Mouse (Mus musculus): ENCODE data around the gene Sdc3. TPM values are rescaled to one million over a fixed set of nuclear protein-coding genes. Genes with fewer than 3 reads are reported as not detected.

Gene Sdc3
- polyA plus RNA-seq, 1 experiment from 2014 or later: 10.1 TPM

- WGBS (ENCODE audit: insufficient replicate concordance): 26% methylated on average over 18 of the region's 18 CpGs
- ATAC-seq (ENCODE audit: insufficient read depth): peak; percentile 51
- no peak overlapping the region for H3K4me2 ChIP-seq
- H3K27me3 ChIP-seq: no peaks in the 10 kb centered on the region
- H3K9ac ChIP-seq: no peak overlapping the region
- no peak overlapping the region for H3K4me3 ChIP-seq (replicated peaks)
- H3K27ac ChIP-seq (replicated peaks): no peak overlapping the region
- H3K4me1 ChIP-seq (replicated peaks): no peaks in the 10 kb centered on the region
- no peaks in the 10 kb centered on the region for H3K9me3 ChIP-seq (replicated peaks)
- H3K36me3 ChIP-seq (replicated peaks): no peaks in the 10 kb centered on the region
Observed at GRCm38 (mm10) chr4:130828851-130829673, 36.7 kb downstream of the Sdc3 start.

GRCm38 (mm10) chr4:130834122-130834521 lies 41.8 kb downstream of the Sdc3 start:
- ATAC-seq (ENCODE audit: insufficient read depth): no peak
- Histone ChIP-seq H3K4me2 (no peak overlapping the region), H3K36me3 (replicated peaks) (no peaks in the 10 kb centered on the region), H3K27ac (replicated peaks) (no peak overlapping the region), H3K4me1 (replicated peaks) (no peaks in the 10 kb centered on the region), H3K9me3 (replicated peaks) (no peaks in the 10 kb centered on the region), H3K4me3 (replicated peaks) (no peak overlapping the region), H3K9ac (no peak overlapping the region), H3K27me3 (peaks cover 7% of the 10 kb centered on the region)
- WGBS (ENCODE audit: insufficient replicate concordance): 29% methylated on average over 1 of the region's 1 CpGs

- Histone ChIP-seq H3K4me2 (no peak overlapping the region), H3K27me3 (peaks cover 7% of the 10 kb centered on the region), H3K36me3 (replicated peaks) (no peaks in the 10 kb centered on the region), H3K9ac (no peak overlapping the region), H3K9me3 (replicated peaks) (no peaks in the 10 kb centered on the region), H3K4me1 (replicated peaks) (no peaks in the 10 kb centered on the region), H3K4me3 (replicated peaks) (no peak overlapping the region), H3K27ac (replicated peaks) (no peak overlapping the region)
- WGBS (ENCODE audit: insufficient replicate concordance): 72% methylated on average over 4 of the region's 4 CpGs
- ATAC-seq (ENCODE audit: insufficient read depth): no peak
Observed at GRCm38 (mm10) chr4:130835550-130835949, 43.2 kb downstream of the Sdc3 start.

DNA sequence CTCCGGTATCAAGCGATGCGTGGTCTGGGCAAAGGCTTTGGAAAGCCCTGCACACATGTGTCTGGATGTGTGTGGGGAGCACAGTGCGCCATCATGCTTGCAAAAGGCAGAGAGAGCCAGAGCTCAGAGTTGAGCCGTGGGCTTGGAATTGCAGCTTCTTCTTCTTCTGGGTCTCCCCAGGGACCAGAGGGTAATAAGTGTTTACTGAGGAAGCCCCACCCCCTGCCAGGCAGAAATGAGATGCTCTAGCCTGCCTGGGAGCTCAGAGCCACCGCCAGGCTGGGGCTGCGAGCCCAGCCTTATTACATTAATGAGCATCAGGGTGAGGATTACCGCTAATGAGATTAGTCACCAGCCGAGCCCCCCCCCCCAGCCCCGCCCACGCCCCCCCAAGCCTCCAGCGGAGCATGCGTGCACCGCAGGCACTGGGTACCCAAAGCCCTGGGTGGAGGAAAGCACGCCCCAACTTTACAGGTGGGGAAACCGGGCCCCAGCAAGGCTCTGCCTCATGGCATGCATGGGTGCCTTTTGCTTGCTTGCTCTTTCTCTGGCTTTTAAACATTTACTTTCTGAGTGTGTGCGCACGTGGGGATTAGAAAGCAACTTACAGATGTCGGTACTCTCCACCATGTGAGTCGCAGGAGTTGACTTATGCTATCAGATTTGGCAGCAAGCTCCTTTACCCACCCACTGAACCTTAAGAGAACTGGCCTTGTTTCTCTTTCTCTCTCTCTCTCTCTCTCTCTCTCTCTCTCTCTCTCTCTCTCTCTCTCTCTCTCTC lies 44.1 kb downstream of the Sdc3 start:
- Histone ChIP-seq H3K36me3 (replicated peaks) (no peaks in the 10 kb centered on the region), H3K4me1 (replicated peaks) (no peaks in the 10 kb centered on the region), H3K27me3 (peaks cover 7% of the 10 kb centered on the region), H3K27ac (replicated peaks) (no peak overlapping the region), H3K9ac (no peak overlapping the region), H3K9me3 (replicated peaks) (no peaks in the 10 kb centered on the region), H3K4me2 (no peak overlapping the region), H3K4me3 (replicated peaks) (no peak overlapping the region)
- 18% methylated on average over 20 of the region's 20 CpGs for WGBS (ENCODE audit: insufficient replicate concordance)
- ATAC-seq (ENCODE audit: insufficient read depth): no peak

- no peak overlapping the region for H3K4me3 ChIP-seq (replicated peaks)
- H3K9me3 ChIP-seq (replicated peaks): no peaks in the 10 kb centered on the region
- no peak for ATAC-seq (ENCODE audit: insufficient read depth)
- no peak overlapping the region for H3K4me2 ChIP-seq
- no peaks in the 10 kb centered on the region for H3K36me3 ChIP-seq (replicated peaks)
- WGBS (ENCODE audit: insufficient replicate concordance): 32% methylated on average over 11 of the region's 11 CpGs
- H3K27ac ChIP-seq (replicated peaks): no peak overlapping the region
- H3K4me1 ChIP-seq (replicated peaks): no peaks in the 10 kb centered on the region
- H3K9ac ChIP-seq: no peak overlapping the region
- H3K27me3 ChIP-seq: peaks cover 7% of the 10 kb centered on the region
Observed at GRCm38 (mm10) chr4:130838585-130838984, 46.2 kb downstream of the Sdc3 start.

- no peak overlapping the region for H3K27ac ChIP-seq (replicated peaks)
- ATAC-seq (ENCODE audit: insufficient read depth): peak; percentile 49; the same call in 1 of the 2 replicates
- H3K4me1 ChIP-seq (replicated peaks): no peaks in the 10 kb centered on the region
- H3K4me2 ChIP-seq: no peak overlapping the region
- no peaks in the 10 kb centered on the region for H3K36me3 ChIP-seq (replicated peaks)
- peaks cover 7% of the 10 kb centered on the region for H3K27me3 ChIP-seq
- H3K9me3 ChIP-seq (replicated peaks): no peaks in the 10 kb centered on the region
- WGBS (ENCODE audit: insufficient replicate concordance): 29% methylated on average over 8 of the region's 8 CpGs
- no peak overlapping the region for H3K4me3 ChIP-seq (replicated peaks)
- H3K9ac ChIP-seq: no peak overlapping the region
Observed at GRCm38 (mm10) chr4:130841107-130841840, 48.9 kb downstream of the Sdc3 start.

DNA sequence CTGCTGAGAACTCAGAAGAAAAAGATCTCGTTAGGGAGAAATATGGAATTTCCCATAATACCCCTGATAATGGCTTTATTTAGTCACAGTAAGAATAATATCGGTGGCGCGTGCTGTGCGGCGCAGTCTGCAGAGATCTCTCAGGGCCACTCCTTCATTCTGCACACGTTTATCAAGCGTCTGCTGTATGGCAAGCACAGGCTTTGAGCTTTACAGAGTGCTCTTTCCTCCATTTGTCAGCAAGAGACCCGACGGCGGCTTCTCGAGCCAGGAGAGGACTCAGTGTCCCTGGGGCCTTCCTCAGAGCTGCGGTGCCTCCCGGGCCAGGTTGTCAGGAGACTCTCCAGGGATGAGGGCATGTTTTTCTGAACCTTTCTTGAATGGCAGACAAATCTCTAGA lies 56.5 kb downstream of the Sdc3 start:
- H3K4me1 ChIP-seq (replicated peaks): no peaks in the 10 kb centered on the region
- WGBS (ENCODE audit: insufficient replicate concordance): 70% methylated on average over 14 of the region's 14 CpGs
- H3K27me3 ChIP-seq: no peaks in the 10 kb centered on the region
- no peak overlapping the region for H3K4me3 ChIP-seq (replicated peaks)
- no peak overlapping the region for H3K9ac ChIP-seq
- H3K36me3 ChIP-seq (replicated peaks): no peaks in the 10 kb centered on the region
- H3K9me3 ChIP-seq (replicated peaks): no peaks in the 10 kb centered on the region
- H3K27ac ChIP-seq (replicated peaks): no peak overlapping the region
- no peak for ATAC-seq (ENCODE audit: insufficient read depth)
- no peak overlapping the region for H3K4me2 ChIP-seq

DNA sequence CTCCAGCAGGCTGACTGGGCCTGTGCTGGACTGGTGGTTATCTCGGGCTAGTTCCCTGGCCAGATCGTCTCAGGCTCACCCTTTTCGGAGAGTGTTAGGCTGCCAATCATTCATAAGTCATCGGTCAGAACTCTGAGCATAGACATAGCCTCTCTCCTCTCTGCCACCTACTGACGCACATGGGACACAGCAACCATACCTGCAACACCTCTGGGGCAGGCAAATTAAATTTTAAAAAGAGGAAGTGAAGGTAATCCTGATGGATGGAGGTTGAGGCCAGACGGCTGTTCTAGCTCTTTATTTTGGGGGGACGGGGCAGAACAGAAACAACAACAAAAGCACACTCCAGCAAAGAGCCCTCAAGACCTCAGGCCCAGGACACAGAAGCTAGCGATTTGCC lies 65.3 kb downstream of the Sdc3 start:
- WGBS (ENCODE audit: insufficient replicate concordance): 45% methylated on average over 8 of the region's 8 CpGs
- Histone ChIP-seq H3K27ac (replicated peaks) (no peak overlapping the region), H3K9me3 (replicated peaks) (no peaks in the 10 kb centered on the region), H3K4me1 (replicated peaks) (no peaks in the 10 kb centered on the region), H3K9ac (no peak overlapping the region), H3K27me3 (peaks cover 26% of the 10 kb centered on the region), H3K36me3 (replicated peaks) (no peaks in the 10 kb centered on the region), H3K4me2 (no peak overlapping the region), H3K4me3 (replicated peaks) (no peak overlapping the region)
- ATAC-seq (ENCODE audit: insufficient read depth): no peak

DNA sequence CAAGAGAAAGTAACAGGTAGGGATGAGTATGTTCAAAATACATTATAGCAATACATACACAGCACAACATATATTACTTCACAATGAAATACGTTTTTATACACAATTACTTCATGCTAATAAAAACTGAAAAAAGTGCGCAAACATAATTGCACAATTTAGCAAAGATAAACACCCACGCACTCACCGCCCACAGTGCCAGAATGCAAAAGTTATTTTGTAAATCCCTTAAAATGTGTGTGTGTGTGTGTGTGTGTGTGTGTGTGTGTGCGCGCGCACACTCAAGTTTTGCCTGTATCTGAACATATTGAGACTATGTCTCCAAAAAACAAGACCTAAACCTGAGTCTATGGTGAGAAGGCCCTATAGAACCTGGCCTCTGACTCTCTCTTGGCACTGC lies 66.5 kb downstream of the Sdc3 start:
- no peak for ATAC-seq (ENCODE audit: insufficient read depth)
- 82% methylated on average over 7 of the region's 7 CpGs for WGBS (ENCODE audit: insufficient replicate concordance)

GRCm38 (mm10) chr4:130859467-130859866 lies 67.1 kb downstream of the Sdc3 start:
- Histone ChIP-seq H3K4me3 (replicated peaks) (no peak overlapping the region), H3K9ac (no peak overlapping the region), H3K4me1 (replicated peaks) (no peaks in the 10 kb centered on the region), H3K27ac (replicated peaks) (no peak overlapping the region), H3K4me2 (no peak overlapping the region), H3K27me3 (peaks cover 26% of the 10 kb centered on the region), H3K36me3 (replicated peaks) (no peaks in the 10 kb centered on the region), H3K9me3 (replicated peaks) (no peaks in the 10 kb centered on the region)
- WGBS (ENCODE audit: insufficient replicate concordance): 46% methylated on average over 8 of the region's 8 CpGs
- ATAC-seq (ENCODE audit: insufficient read depth): no peak

More for the DNA sequence above, 66.5 kb downstream of the Sdc3 start:
- H3K4me3 ChIP-seq (replicated peaks): no peak overlapping the region
- H3K4me2 ChIP-seq: no peak overlapping the region
- no peak overlapping the region for H3K27ac ChIP-seq (replicated peaks)
- no peaks in the 10 kb centered on the region for H3K4me1 ChIP-seq (replicated peaks)
- no peaks in the 10 kb centered on the region for H3K9me3 ChIP-seq (replicated peaks)
- H3K9ac ChIP-seq: no peak overlapping the region
- no peaks in the 10 kb centered on the region for H3K36me3 ChIP-seq (replicated peaks)
- H3K27me3 ChIP-seq: peaks cover 26% of the 10 kb centered on the region

Measured in liver, embryonic 15.5 days (tissue).